Mouse (Mus musculus) neural tube, embryonic 11.5 days (tissue): ENCODE data around the gene Enpp5. TPM values are rescaled to one million over a fixed set of nuclear protein-coding genes. Genes with fewer than 3 reads are reported as not detected.

Experiments
- ATAC-seq: fragments of 200-750 bp; cut with Nextera tagmentation; 2 replicates; pipeline ENCODE4 v1.8.0; 2017; ENCODE audit warnings: moderate number of reproducible peaks, mild to moderate bottlenecking, moderate TSS enrichment, moderate library complexity; ENCODE audit not compliant: insufficient read depth, low FRiP score, low TSS enrichment
- DNase-seq: peaks from one replicate; pipeline ENCODE4 v3.0.0-alpha.2; 2015; ENCODE audit warnings: low spot score
- H3K27ac ChIP-seq: fragments of 300-500 bp; sonication (generic); 2 replicates; pipeline ENCODE4 v1.5.1; 2014; ENCODE audit warnings: low read depth, mild to moderate bottlenecking, low read length
- H3K27me3 ChIP-seq: fragments of 300-500 bp; sonication (generic); 2 replicates; pipeline ENCODE4 v1.6.1; 2014; ENCODE audit warnings: mild to moderate bottlenecking, low read length, mixed read lengths; ENCODE audit not compliant: control insufficient read depth, insufficient read depth
- H3K36me3 ChIP-seq: fragments of 300-500 bp; sonication (generic); 2 replicates; pipeline ENCODE4 v1.6.1; 2014; ENCODE audit warnings: mild to moderate bottlenecking, low read length, moderate library complexity, mixed read lengths; ENCODE audit not compliant: control insufficient read depth, insufficient read depth
- H3K4me1 ChIP-seq: fragments of 300-500 bp; sonication (generic); 2 replicates; pipeline ENCODE4 v1.6.1; 2014; ENCODE audit warnings: low read length, mixed read lengths; ENCODE audit not compliant: control insufficient read depth, insufficient read depth
- H3K4me2 ChIP-seq: fragments of 300-500 bp; sonication (generic); 2 replicates; pipeline ENCODE4 v1.6.1; 2014; ENCODE audit warnings: low read depth, mild to moderate bottlenecking, moderate library complexity
- H3K4me3 ChIP-seq: fragments of 300-500 bp; sonication (generic); 2 replicates; pipeline ENCODE4 v1.5.1; 2014; ENCODE audit warnings: low read depth, low read length
- H3K9ac ChIP-seq: fragments of 300-500 bp; sonication (generic); 2 replicates; pipeline ENCODE4 v1.6.1; 2014; ENCODE audit warnings: mild to moderate bottlenecking, low read length
- H3K9me3 ChIP-seq: fragments of 300-500 bp; sonication (generic); 2 replicates; pipeline ENCODE4 v1.6.1; 2016; ENCODE audit warnings: low read length; ENCODE audit not compliant: control insufficient read depth
- WGBS: fragments of 180-500 bp; shearing (Covaris S2); extraction: QIAGEN DNeasy Blood & Tissue Kit; methylation state at CpG from one replicate; pipeline ENCODE4 v1.1.7; 2014; 5-methylcytosine and 5-hydroxymethylcytosine counted together
- polyA plus RNA-seq: library from polyadenylated mRNA; unstranded; fragments of >200 nt; fragmentation: Nextera tagmentation; extraction: Ambion mirVana; gene quantifications from 2 replicates; pipeline ENCODE4 v1.2.1, GENCODE M21; 2014

The Enpp5 gene
- 11.2 and 11.4 TPM in 2 replicates for polyA plus RNA-seq

GRCm38 (mm10) chr17:44078631-44079350 lies at the start of gene Enpp5:
TSS of gene Enpp5 (plus strand) at chr17:44078813.
- DNase-seq (peak; percentile 75), ATAC-seq (peak; percentile 95)
- no peaks in the 10 kb centered on the region for H3K9me3 ChIP-seq
- H3K4me1 ChIP-seq = no peaks in the 10 kb centered on the region
- no peaks in the 10 kb centered on the region for H3K27me3 ChIP-seq
- under 1% methylated on average over 31 of the region's 31 CpGs for WGBS
- peak within 1 kb of the TSS; percentile 54 for H3K4me3 ChIP-seq
- H3K27ac ChIP-seq = no peak within 1 kb of the TSS
- H3K36me3 ChIP-seq = no peaks in the 10 kb centered on the region
- peak within 1 kb of the TSS; percentile 82 for H3K4me2 ChIP-seq
- peak within 1 kb of the TSS; percentile 64 for H3K9ac ChIP-seq

DNA sequence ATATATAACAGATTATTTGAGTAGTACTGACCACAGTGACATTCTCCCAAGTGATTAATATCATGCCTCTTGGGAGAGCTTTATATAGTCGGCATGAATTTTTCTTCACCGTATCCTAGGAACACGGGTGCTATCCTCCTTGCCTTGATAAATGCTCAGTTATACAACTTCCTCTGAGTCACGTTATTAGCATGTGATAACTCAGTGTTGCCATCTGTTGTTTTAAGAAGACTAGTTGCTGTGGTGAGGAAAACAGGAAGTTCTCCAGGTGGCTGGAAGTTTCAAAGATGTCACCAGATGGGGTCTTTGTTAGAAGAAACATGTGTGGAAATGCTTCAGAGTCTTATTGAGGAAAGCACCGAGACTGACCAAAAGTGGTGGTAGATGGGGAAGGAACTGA lies 49.0 kb upstream of the Enpp5 start:
- 70% methylated on average over 5 of the region's 5 CpGs for WGBS
- Histone ChIP-seq H3K4me1 (peaks cover 4% of the 10 kb centered on the region; the same call in 1 of the 2 replicates), H3K27ac (no peak overlapping the region), H3K36me3 (no peaks in the 10 kb centered on the region), H3K9me3 (no peaks in the 10 kb centered on the region), H3K9ac (no peak overlapping the region), H3K4me3 (no peak overlapping the region), H3K4me2 (no peak overlapping the region), H3K27me3 (no peaks in the 10 kb centered on the region)
- DNase-seq = no peak
- no peak for ATAC-seq

GRCm38 (mm10) chr17:44030776-44031587 lies 47.6 kb upstream of the Enpp5 start:
- Histone ChIP-seq H3K9ac (no peak overlapping the region), H3K27me3 (no peaks in the 10 kb centered on the region), H3K4me2 (no peak overlapping the region), H3K27ac (no peak overlapping the region), H3K9me3 (no peaks in the 10 kb centered on the region), H3K4me1 (peaks cover 4% of the 10 kb centered on the region; the same call in 1 of the 2 replicates), H3K4me3 (no peak overlapping the region), H3K36me3 (no peaks in the 10 kb centered on the region)
- WGBS = 67% methylated on average over 3 of the region's 3 CpGs
- ATAC-seq = no peak
- DNase-seq = no peak

GRCm38 (mm10) chr17:44035005-44035404 lies 43.6 kb upstream of the Enpp5 start:
- no peak overlapping the region for H3K9ac ChIP-seq
- no peak overlapping the region for H3K4me3 ChIP-seq
- H3K27ac ChIP-seq = no peak overlapping the region
- WGBS = 83% methylated on average over 1 of the region's 1 CpGs
- DNase-seq (no peak), ATAC-seq (no peak)
- H3K4me2 ChIP-seq = no peak overlapping the region
- H3K9me3 ChIP-seq = no peaks in the 10 kb centered on the region
- H3K4me1 ChIP-seq = no peaks in the 10 kb centered on the region
- H3K27me3 ChIP-seq = no peaks in the 10 kb centered on the region
- no peaks in the 10 kb centered on the region for H3K36me3 ChIP-seq

- Histone ChIP-seq H3K9me3 (no peaks in the 10 kb centered on the region), H3K9ac (no peak overlapping the region), H3K36me3 (no peaks in the 10 kb centered on the region), H3K27ac (no peak overlapping the region), H3K4me1 (no peaks in the 10 kb centered on the region), H3K27me3 (no peaks in the 10 kb centered on the region), H3K4me3 (no peak overlapping the region), H3K4me2 (no peak overlapping the region)
- 62% methylated on average over 9 of the region's 9 CpGs for WGBS
- no peak for ATAC-seq
- DNase-seq = peak; percentile 46
Observed at GRCm38 (mm10) chr17:44038656-44039055, 40.0 kb upstream of the Enpp5 start.

DNA sequence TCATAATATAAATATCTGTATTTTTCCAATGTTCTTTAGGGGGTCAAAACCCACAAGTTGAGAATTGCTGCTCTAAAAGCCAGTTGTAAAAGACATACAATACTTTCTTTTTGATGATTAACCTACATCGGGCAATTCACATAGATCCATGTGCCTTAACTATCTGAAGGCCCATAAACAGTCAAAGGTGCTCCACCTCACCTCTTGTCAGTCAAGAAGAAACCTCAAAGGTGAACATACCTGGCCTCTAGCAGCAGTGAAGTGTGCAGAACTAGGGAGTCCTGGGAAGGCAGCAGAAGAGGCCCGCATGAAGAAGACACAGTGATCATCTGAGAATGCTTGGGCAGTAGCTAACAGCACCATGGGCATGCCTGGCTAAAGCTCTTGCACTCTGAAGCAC lies 38.2 kb upstream of the Enpp5 start:
- Histone ChIP-seq H3K36me3 (no peaks in the 10 kb centered on the region), H3K27ac (no peak overlapping the region), H3K4me2 (no peak overlapping the region), H3K9ac (no peak overlapping the region), H3K9me3 (no peaks in the 10 kb centered on the region), H3K27me3 (no peaks in the 10 kb centered on the region), H3K4me3 (no peak overlapping the region), H3K4me1 (no peaks in the 10 kb centered on the region)
- no peak for ATAC-seq
- 95% methylated on average over 2 of the region's 2 CpGs for WGBS
- DNase-seq = no peak

DNA sequence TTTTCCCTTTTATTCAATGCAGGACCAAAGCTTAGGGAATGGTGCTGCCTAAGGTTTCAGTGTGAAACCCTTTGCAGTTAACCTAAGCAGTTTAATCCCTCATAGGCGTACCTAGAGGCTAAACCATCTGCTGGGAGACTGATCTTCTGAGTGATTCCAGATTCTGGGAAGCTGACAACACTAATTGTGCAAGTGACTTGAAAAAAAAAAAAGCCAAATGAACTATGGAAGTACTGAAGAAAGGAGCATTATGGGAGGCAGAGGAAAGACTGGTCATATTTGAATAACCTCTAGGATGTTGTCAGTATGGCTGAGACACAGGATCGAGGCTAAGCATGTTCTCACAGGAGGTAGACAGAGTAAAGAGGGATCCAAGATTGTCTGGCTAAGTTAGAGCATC lies 36.3 kb upstream of the Enpp5 start:
- Histone ChIP-seq H3K4me2 (no peak overlapping the region), H3K27ac (no peak overlapping the region), H3K27me3 (no peaks in the 10 kb centered on the region), H3K9me3 (no peaks in the 10 kb centered on the region), H3K4me1 (no peaks in the 10 kb centered on the region), H3K9ac (no peak overlapping the region), H3K4me3 (no peak overlapping the region), H3K36me3 (no peaks in the 10 kb centered on the region)
- WGBS = 81% methylated on average over 2 of the region's 2 CpGs
- no peak for ATAC-seq
- DNase-seq = no peak

GRCm38 (mm10) chr17:44042861-44043260 lies 35.8 kb upstream of the Enpp5 start:
- Histone ChIP-seq H3K9ac (no peak overlapping the region), H3K4me2 (no peak overlapping the region), H3K27ac (no peak overlapping the region), H3K27me3 (no peaks in the 10 kb centered on the region), H3K9me3 (no peaks in the 10 kb centered on the region), H3K4me1 (no peaks in the 10 kb centered on the region), H3K4me3 (no peak overlapping the region), H3K36me3 (no peaks in the 10 kb centered on the region)
- DNase-seq (no peak), ATAC-seq (no peak)
- WGBS = 90% methylated on average over 8 of the region's 8 CpGs

DNA sequence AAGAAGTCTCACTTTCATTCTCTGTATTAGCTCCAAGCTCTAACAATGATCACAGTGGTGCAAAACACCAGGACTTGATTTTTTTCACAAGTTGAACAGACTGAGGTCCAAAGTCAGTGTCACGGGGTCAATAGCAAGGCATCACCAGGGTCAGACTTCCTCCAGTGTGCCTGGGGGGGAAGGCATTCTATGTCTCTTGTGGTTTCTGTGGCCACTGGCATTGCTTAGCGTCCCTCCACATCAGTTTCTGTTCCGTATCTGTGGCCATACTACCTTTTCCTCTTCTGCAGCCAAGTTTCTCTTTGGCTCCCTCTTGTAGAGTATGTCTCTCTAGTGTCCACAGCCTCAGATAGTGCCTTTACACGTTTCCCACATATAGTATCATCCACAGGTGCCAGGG lies 25.2 kb upstream of the Enpp5 start:
- no peak overlapping the region for H3K4me2 ChIP-seq
- no peak for ATAC-seq
- 74% methylated on average over 4 of the region's 4 CpGs for WGBS

More for the DNA sequence above, 25.2 kb upstream of the Enpp5 start:
- no peak for DNase-seq
- Histone ChIP-seq H3K36me3 (no peaks in the 10 kb centered on the region), H3K9ac (no peak overlapping the region), H3K4me1 (no peaks in the 10 kb centered on the region), H3K27me3 (no peaks in the 10 kb centered on the region), H3K9me3 (no peaks in the 10 kb centered on the region), H3K4me3 (no peak overlapping the region), H3K27ac (no peak overlapping the region)
